Mouse (Mus musculus): ENCODE data around the gene Gale. TPM values are rescaled to one million over a fixed set of nuclear protein-coding genes. Genes with fewer than 3 reads are reported as not detected.

Gene Gale
- polyA plus RNA-seq, 1 experiment from 2014 or later = 44.1 TPM

DNA sequence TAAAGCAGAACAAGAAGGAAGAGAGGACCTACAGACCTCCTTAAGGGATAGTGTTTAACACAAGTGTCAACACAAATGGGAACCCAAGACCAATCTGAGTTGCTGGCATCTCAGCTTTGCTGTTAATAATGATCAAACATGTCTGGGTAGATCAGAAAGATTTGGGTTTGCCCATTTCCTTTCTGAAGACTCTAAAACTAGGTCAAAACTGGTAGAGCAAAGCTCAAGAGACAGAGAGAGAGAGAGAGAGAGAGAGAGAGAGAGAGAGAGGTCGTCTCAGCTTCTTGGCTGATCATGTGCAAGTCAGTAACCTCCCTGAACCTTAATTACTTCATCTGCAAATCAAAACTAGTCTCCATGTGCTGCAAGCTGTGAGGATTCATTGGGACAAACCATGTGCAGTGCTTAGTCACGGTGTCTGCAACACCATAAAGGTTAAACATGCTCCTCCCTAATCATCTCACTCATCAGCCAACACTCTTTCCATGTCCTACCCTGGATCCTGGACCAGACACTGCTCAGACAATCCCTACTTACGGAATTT, 52.6 kb downstream of the Gale start:
- Histone ChIP-seq H3K4me1 (replicated peaks; ENCODE audit: control insufficient read depth, insufficient read depth, low read length) (peaks cover 14% of the 10 kb centered on the region), H3K27me3 (replicated peaks; ENCODE audit: control insufficient read depth, insufficient read depth, low read length) (no peaks in the 10 kb centered on the region), H3K4me3 (replicated peaks; ENCODE audit: low read length) (no peak overlapping the region), H3K9ac (replicated peaks; ENCODE audit: low read depth, low read length) (no peak overlapping the region), H3K9me3 (ENCODE audit: control insufficient read depth, low read length) (no peaks in the 10 kb centered on the region), H3K36me3 (ENCODE audit: control insufficient read depth, insufficient read depth) (peaks cover 10% of the 10 kb centered on the region), H3K4me2 (ENCODE audit: low read length) (no peak overlapping the region), H3K27ac (ENCODE audit: low read length) (no peak overlapping the region)
- 81% methylated on average over 3 of the region's 3 CpGs for WGBS
- ATAC-seq = no peak

Other genes with a start within 250 kb of the Gale start
- gene Il22ra1, start 235.6 kb upstream of the Gale start, polyA plus RNA-seq (2015; fragmentation: Nextera tagmentation; extraction: Ambion mirVana) = not detected in 2 replicates
- 0.29 and 0.34 TPM in 2 replicates for gene Myom3, start 204.0 kb upstream of the Gale start, polyA plus RNA-seq (2015; fragmentation: Nextera tagmentation; extraction: Ambion mirVana)
- 253 and 294 TPM in 2 replicates for gene Srsf10, start 108.0 kb upstream of the Gale start, polyA plus RNA-seq (2015; fragmentation: Nextera tagmentation; extraction: Ambion mirVana)
- gene Pnrc2, start 89.9 kb upstream of the Gale start, polyA plus RNA-seq (2015; fragmentation: Nextera tagmentation; extraction: Ambion mirVana) = 120 and 140 TPM in 2 replicates
- 0.12 TPM in 1 of 2 replicates, not detected in the other for gene Cnr2, start 68.3 kb upstream of the Gale start, polyA plus RNA-seq (2015; fragmentation: Nextera tagmentation; extraction: Ambion mirVana)
- 52.9 and 58.8 TPM in 2 replicates for gene Fuca1, start 43.0 kb upstream of the Gale start, polyA plus RNA-seq (2015; fragmentation: Nextera tagmentation; extraction: Ambion mirVana)
- 62.2 and 67.9 TPM in 2 replicates for gene Hmgcl, start 17.3 kb upstream of the Gale start, polyA plus RNA-seq (2015; fragmentation: Nextera tagmentation; extraction: Ambion mirVana)
- gene Lypla2, start 8.9 kb downstream of the Gale start, polyA plus RNA-seq (2015; fragmentation: Nextera tagmentation; extraction: Ambion mirVana) = 169 and 197 TPM in 2 replicates
- 56.0 and 56.1 TPM in 2 replicates for gene Pithd1, start 23.5 kb downstream of the Gale start, polyA plus RNA-seq (2015; fragmentation: Nextera tagmentation; extraction: Ambion mirVana)
- gene Eloa, start 58.0 kb downstream of the Gale start, polyA plus RNA-seq (2015; fragmentation: Nextera tagmentation; extraction: Ambion mirVana) = 32.5 and 36.2 TPM in 2 replicates
- 281 and 302 TPM in 2 replicates for gene Rpl11, start 89.7 kb downstream of the Gale start, polyA plus RNA-seq (2015; fragmentation: Nextera tagmentation; extraction: Ambion mirVana)
- 85.1 and 102 TPM in 2 replicates for gene Id3, start 179.8 kb downstream of the Gale start, polyA plus RNA-seq (2015; fragmentation: Nextera tagmentation; extraction: Ambion mirVana)
- gene E2f2, start 208.7 kb downstream of the Gale start, polyA plus RNA-seq (2015; fragmentation: Nextera tagmentation; extraction: Ambion mirVana) = 3.9 and 4.3 TPM in 2 replicates
- 3.7 and 4.1 TPM in 2 replicates for gene Asap3, start 242.6 kb downstream of the Gale start, polyA plus RNA-seq (2015; fragmentation: Nextera tagmentation; extraction: Ambion mirVana)